Mouse (Mus musculus) bone marrow macrophage, adult 2 months (primary cell): ENCODE data around the gene Hmgb1. TPM values are rescaled to one million over a fixed set of nuclear protein-coding genes. Genes with fewer than 3 reads are reported as not detected.

ENCODE experiments used
- H3K27ac ChIP-seq: 2 replicates; pipeline ENCODE4 v1.5.1; 2012; ENCODE audit warnings: low read depth, low read length; ENCODE audit not compliant: insufficient read depth
- H3K4me1 ChIP-seq: 2 replicates; pipeline ENCODE4 v1.6.1; 2012; ENCODE audit warnings: low read length; ENCODE audit not compliant: control insufficient read depth, insufficient read depth
- H3K4me3 ChIP-seq: 2 replicates; pipeline ENCODE4 v1.5.1; 2012; ENCODE audit warnings: mild to moderate bottlenecking, low read length, moderate library complexity; ENCODE audit not compliant: insufficient read depth
- CTCF ChIP-seq: IDR thresholded peaks from 2 replicates; pipeline ENCODE4 v1.5.1; 2012; ENCODE audit warnings: low read depth, mild to moderate bottlenecking, low read length, moderate library complexity
- POLR2A ChIP-seq: IDR thresholded peaks from 2 replicates; pipeline ENCODE4 v1.6.1; 2012; ENCODE audit warnings: mild to moderate bottlenecking, low read depth, low read length, borderline replicate concordance
- polyA plus RNA-seq: library from polyadenylated mRNA; stranded (reverse); fragments of >200 nt; gene quantifications from 2 replicates; pipeline ENCODE4 v1.2.4, GENCODE M21; 2012; ENCODE audit not compliant: missing spikeins, insufficient read depth, insufficient read length

Hmgb1 gene
- polyA plus RNA-seq, 1 experiment = 89.1 TPM

- Histone ChIP-seq H3K4me3 (no peak overlapping the region), H3K27ac (no peak overlapping the region), H3K4me1 (no peaks in the 10 kb centered on the region)
- TF ChIP-seq POLR2A (no peak), CTCF (no peak)
Observed at GRCm38 (mm10) chr5:149114034-149114433, 70.3 kb downstream of the Hmgb1 start.

DNA sequence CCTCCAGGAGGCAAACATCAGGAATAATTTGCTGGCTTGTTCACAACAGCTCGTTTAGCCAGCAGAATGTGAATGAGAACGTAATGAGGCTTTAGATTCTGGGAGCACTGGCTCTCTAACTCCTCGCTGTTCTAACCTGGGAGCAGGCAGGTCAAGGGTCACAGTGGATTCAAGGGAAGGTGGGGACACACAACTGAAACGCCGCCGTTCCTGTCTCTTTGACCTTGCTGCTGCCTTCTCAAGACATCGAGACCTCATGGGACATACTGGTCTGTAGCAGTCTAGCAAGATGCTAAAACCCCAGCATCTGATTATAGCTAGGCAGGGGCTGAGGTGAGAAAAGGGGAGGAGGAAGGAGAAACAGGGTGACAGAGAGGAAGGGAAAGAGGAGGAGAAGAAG is 70.8 kb downstream of the Hmgb1 start:
- Histone ChIP-seq H3K4me1 (no peaks in the 10 kb centered on the region), H3K27ac (no peak overlapping the region), H3K4me3 (no peak overlapping the region)
- no peak for TF ChIP-seq POLR2A
- TF ChIP-seq CTCF = no peak

- H3K27ac ChIP-seq = no peak overlapping the region
- no peak overlapping the region for H3K4me3 ChIP-seq
- TF ChIP-seq POLR2A (no peak), CTCF (no peak)
- H3K4me1 ChIP-seq = no peaks in the 10 kb centered on the region
Observed at GRCm38 (mm10) chr5:149112559-149112958, 71.7 kb downstream of the Hmgb1 start.

GRCm38 (mm10) chr5:149109220-149109619 is 75.1 kb downstream of the Hmgb1 start:
- no peak overlapping the region for H3K27ac ChIP-seq
- TF ChIP-seq POLR2A (no peak), CTCF (no peak)
- no peak overlapping the region for H3K4me3 ChIP-seq

GRCm38 (mm10) chr5:149108178-149108577 is 76.1 kb downstream of the Hmgb1 start:
- H3K27ac ChIP-seq = no peak overlapping the region
- no peak overlapping the region for H3K4me3 ChIP-seq
- TF ChIP-seq POLR2A (no peak), CTCF (no peak)
- no peaks in the 10 kb centered on the region for H3K4me1 ChIP-seq

More at GRCm38 (mm10) chr5:149109220-149109619, 75.1 kb downstream of the Hmgb1 start:
- H3K4me1 ChIP-seq = no peaks in the 10 kb centered on the region

GRCm38 (mm10) chr5:149107566-149107965 is 76.7 kb downstream of the Hmgb1 start:
- no peak overlapping the region for H3K27ac ChIP-seq
- no peaks in the 10 kb centered on the region for H3K4me1 ChIP-seq
- H3K4me3 ChIP-seq = no peak overlapping the region
- TF ChIP-seq POLR2A (no peak), CTCF (no peak)

DNA sequence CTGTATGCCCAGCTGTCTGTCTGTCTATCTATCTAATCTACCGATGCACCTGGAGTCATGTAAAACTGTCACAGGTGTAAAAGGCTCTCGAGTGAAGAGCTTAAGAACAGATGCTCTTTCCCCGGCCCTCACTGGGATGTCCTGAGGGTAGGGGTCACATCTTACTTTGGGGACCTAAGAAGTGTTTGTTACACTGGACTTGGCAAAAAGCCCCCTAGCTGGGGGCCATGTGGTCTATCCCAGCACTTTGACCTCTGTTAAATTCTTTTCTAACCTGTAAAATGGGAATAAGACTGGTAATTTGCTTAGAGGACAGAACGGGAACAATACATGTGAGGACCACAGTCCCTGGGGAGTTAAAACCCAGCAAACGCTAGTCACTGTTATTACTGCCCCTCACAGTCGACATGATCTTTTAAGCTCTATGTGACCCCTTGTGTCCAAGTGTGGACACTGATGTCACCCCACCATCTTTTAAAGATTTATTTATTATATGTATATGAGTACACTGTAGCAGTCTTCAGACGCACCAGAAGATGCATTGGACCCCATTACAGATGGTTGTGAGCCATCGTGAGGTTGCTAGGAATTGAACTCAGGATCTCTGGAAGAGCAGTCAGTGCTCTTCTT is 80.1 kb downstream of the Hmgb1 start:
- Histone ChIP-seq H3K4me3 (no peak overlapping the region), H3K27ac (no peak overlapping the region), H3K4me1 (no peaks in the 10 kb centered on the region)
- TF ChIP-seq CTCF = no peak
- no peak for TF ChIP-seq POLR2A

GRCm38 (mm10) chr5:149101869-149102268 is 82.4 kb downstream of the Hmgb1 start:
- no peak overlapping the region for H3K4me3 ChIP-seq
- H3K27ac ChIP-seq = no peak overlapping the region
- TF ChIP-seq POLR2A = no peak
- TF ChIP-seq CTCF = no peak

GRCm38 (mm10) chr5:149100091-149100490 is 84.2 kb downstream of the Hmgb1 start:
- H3K4me3 ChIP-seq = no peak overlapping the region
- TF ChIP-seq POLR2A (no peak), CTCF (no peak)
- no peak overlapping the region for H3K27ac ChIP-seq
- no peaks in the 10 kb centered on the region for H3K4me1 ChIP-seq

More at GRCm38 (mm10) chr5:149101869-149102268, 82.4 kb downstream of the Hmgb1 start:
- no peaks in the 10 kb centered on the region for H3K4me1 ChIP-seq

DNA sequence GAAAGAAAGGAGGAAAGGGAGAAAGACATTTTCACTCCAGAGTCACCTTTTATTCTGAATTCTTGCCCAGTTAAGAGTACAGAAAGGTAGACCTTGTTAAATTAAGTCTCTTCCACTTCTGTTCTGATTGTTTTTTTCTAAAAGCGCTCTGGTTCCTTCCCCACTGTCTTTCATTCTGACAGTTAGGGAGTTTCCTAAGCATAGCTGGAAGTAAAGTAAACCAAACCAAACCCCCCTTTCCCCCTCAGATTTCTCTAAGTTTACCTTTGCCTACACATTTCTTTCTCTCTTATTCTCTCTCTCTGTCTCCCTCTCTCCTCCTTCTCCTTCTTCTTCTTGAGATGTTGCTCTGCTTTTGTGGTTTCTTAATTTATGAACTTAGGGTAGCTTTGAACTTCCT is 85.3 kb downstream of the Hmgb1 start:
- TF ChIP-seq CTCF (no peak), POLR2A (no peak)
- no peak overlapping the region for H3K27ac ChIP-seq

More for the DNA sequence above, 85.3 kb downstream of the Hmgb1 start:
- Histone ChIP-seq H3K4me3 (no peak overlapping the region), H3K4me1 (no peaks in the 10 kb centered on the region)
